Mouse (Mus musculus) erythroblast, embryonic 14.5 days (primary cell): ENCODE data around the gene Zfp948.

ENCODE experiments used
- GATA1 ChIP-seq: IDR thresholded peaks from 2 replicates; pipeline ENCODE4 v1.6.1; 2012; ENCODE audit warnings: low read length, inconsistent platforms, mixed read lengths
- TAL1 ChIP-seq: IDR thresholded peaks from 3 replicates; pipeline ENCODE4 v1.6.1; 2012; ENCODE audit warnings: low read length, inconsistent platforms, mixed read lengths

DNA sequence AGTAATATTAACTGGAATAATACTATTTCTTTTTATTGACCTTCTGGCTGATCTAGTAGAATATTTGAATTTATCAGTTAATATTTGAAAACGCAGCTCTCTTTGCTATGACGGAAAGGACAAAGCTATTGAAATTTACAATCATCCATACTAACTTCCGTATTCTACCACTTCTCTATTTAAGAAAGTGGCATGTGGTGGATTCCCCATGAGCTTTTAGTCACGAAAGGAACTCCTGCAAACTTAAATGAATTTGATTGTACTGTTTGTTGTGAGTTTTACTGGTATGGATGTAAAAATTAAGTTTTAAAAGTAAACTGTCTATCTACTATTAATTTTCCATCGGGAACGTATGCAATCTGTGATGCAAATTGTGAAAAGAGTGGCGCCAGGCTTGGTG, 30.7 kb upstream of the Zfp948 start:
- TF ChIP-seq GATA1, result no peak
- no peak for TF ChIP-seq TAL1
